8 mouse cellular contexts compared by ENCODE assay signal in genomic region chr10:80016511-80016910, GRCm38 (mm10). TPM values are rescaled to one million over a fixed set of nuclear protein-coding genes. Genes with fewer than 3 reads are reported as not detected.
DNase-seq lines count a peak whose midpoint lies in the region; ATAC-seq and TF ChIP-seq lines count a peak whose summit lies in the region.

Gene Arhgap45 (plus strand): TSS chr10:80016653.

- intact Hi-C loops in heart, postnatal 25 days (cut with DNase I): no loop called here

- TF ChIP-seq CTCF in lung, embryonic 14.5 days (IDR thresholded peaks at IDR 0.05; ENCODE audit: low read depth): no peak

- H3K36me3 ChIP-seq in heart, embryonic 10.5 days: peaks cover 18% of the 10 kb centered on the region
- H3K36me3 ChIP-seq in lung, embryonic 14.5 days (ENCODE audit: insufficient read depth): 0 out of 2 replicates have a peak, but pooled peaks cover 4% of the 10 kb centered on the region
- H3K36me3 ChIP-seq in splenic B cell, adult 2 months (ENCODE audit: control insufficient read depth, insufficient read depth, low read length, poor library complexity, severe bottlenecking): peaks cover 15% of the 10 kb centered on the region
- peaks cover 6% of the 10 kb centered on the region; the same call in 1 of the 2 replicates for H3K36me3 ChIP-seq in forebrain, embryonic 10.5 days (replicated peaks)

- ATAC-seq in lung, embryonic 14.5 days (ENCODE audit: insufficient read depth): no peak

- H3K27ac ChIP-seq in heart, embryonic 10.5 days: peak within 1 kb of the TSS; percentile 7; the same call in 1 of the 2 replicates
- no peak within 1 kb of the TSS for H3K27ac ChIP-seq in lung, embryonic 14.5 days (ENCODE audit: low read depth)
- H3K27ac ChIP-seq in forebrain, embryonic 10.5 days: no peak within 1 kb of the TSS

- no peaks in the 10 kb centered on the region for H3K9me3 ChIP-seq in heart, embryonic 10.5 days
- no peaks in the 10 kb centered on the region for H3K9me3 ChIP-seq in lung, embryonic 14.5 days (ENCODE audit: low read depth, low read length)
- 0 out of 2 replicates have a peak, but pooled peaks cover 4% of the 10 kb centered on the region for H3K9me3 ChIP-seq in forebrain, embryonic 10.5 days

- H3K4me3 ChIP-seq in heart, embryonic 10.5 days: no peak within 1 kb of the TSS
- H3K4me3 ChIP-seq in lung, embryonic 14.5 days (ENCODE audit: low read depth, low read length): peak within 1 kb of the TSS; percentile 16; the same call in 1 of the 2 replicates
- H3K4me3 ChIP-seq in forebrain, embryonic 10.5 days: no peak within 1 kb of the TSS

- WGBS in heart, embryonic 10.5 days: 43% methylated on average over 11 of the region's 11 CpGs
- WGBS in lung, embryonic 14.5 days: 66% methylated on average over 11 of the region's 11 CpGs
- WGBS in forebrain, embryonic 10.5 days: 66% methylated on average over 11 of the region's 11 CpGs

- DNase-seq in heart, embryonic 10.5 days (ENCODE audit: low spot score): no peak
- no peak for DNase-seq in heart, postnatal 25 days (ENCODE audit: low spot score)
- DNase-seq in gonadal fat pad, adult 2 months (ENCODE audit: low read depth): no peak
- DNase-seq in lung, embryonic 14.5 days: peak; percentile 25
- DNase-seq in splenic B cell, adult 2 months (ENCODE audit: low read depth, low spot score): peak; percentile 90
- no peak for DNase-seq in forebrain, embryonic 10.5 days (ENCODE audit: extremely low spot score, low spot score)
- DNase-seq in right cerebral cortex, postnatal 36 days (ENCODE audit: low spot score in 2 of 2): no peak
- DNase-seq in embryo, embryonic 11 days: no peak

- no peak within 1 kb of the TSS for H3K9ac ChIP-seq in lung, embryonic 14.5 days

- H3K4me2 ChIP-seq in lung, embryonic 14.5 days: peak within 1 kb of the TSS; percentile 21; the same call in 1 of the 2 replicates

- peaks cover 67% of the 10 kb centered on the region for H3K4me1 ChIP-seq in heart, embryonic 10.5 days
- no peaks in the 10 kb centered on the region; the same call in none of the 2 replicates for H3K4me1 ChIP-seq in lung, embryonic 14.5 days (ENCODE audit: insufficient read depth)
- H3K4me1 ChIP-seq in forebrain, embryonic 10.5 days: peaks cover 47% of the 10 kb centered on the region

- peaks cover 48% of the 10 kb centered on the region for H3K27me3 ChIP-seq in heart, embryonic 10.5 days (ENCODE audit: insufficient read depth, poor library complexity, severe bottlenecking)
- peaks cover 34% of the 10 kb centered on the region for H3K27me3 ChIP-seq in lung, embryonic 14.5 days (ENCODE audit: insufficient read depth, low read length)
- no peaks in the 10 kb centered on the region for H3K27me3 ChIP-seq in splenic B cell, adult 2 months (ENCODE audit: control insufficient read depth, insufficient read depth, low read length, poor library complexity, severe bottlenecking)
- peaks cover 89% of the 10 kb centered on the region for H3K27me3 ChIP-seq in forebrain, embryonic 10.5 days (ENCODE audit: poor library complexity, severe bottlenecking)

RNA-seq across cellular contexts. Expression of gene Arhgap45, which starts in this region (rescaled TPM):
- 12.0 and 16.7 TPM in 2 replicates for polyA plus RNA-seq in heart, embryonic 10.5 days (2016; fragmentation: Nextera tagmentation; extraction: Ambion mirVana)
- total RNA-seq in heart, postnatal 25 days (2021): 1 to 10 TPM; 4.7 to 4.9 TPM
- polyA plus RNA-seq in gonadal fat pad, adult 2 months (2012; rRNA removed): 16.4 and 20.1 TPM in 2 replicates
- 11.2 and 13.2 TPM in 2 replicates for polyA plus RNA-seq in lung, embryonic 14.5 days (2014; fragmentation: Nextera tagmentation; extraction: Ambion mirVana)
- 8.0 and 9.1 TPM in 2 replicates for polyA plus RNA-seq in forebrain, embryonic 10.5 days (2016; fragmentation: Nextera tagmentation; extraction: Ambion mirVana)

Comparison
In these comparisons a context has a peak if more than half of its experiments do, and no peak if none do; other contexts are left out.
1. DNase-seq: peak in lung, embryonic 14.5 days (single experiment) and splenic B cell, adult 2 months (single experiment); none in heart, embryonic 10.5 days (single experiment), heart, postnatal 25 days (single experiment), gonadal fat pad, adult 2 months (single experiment), forebrain, embryonic 10.5 days (single experiment), right cerebral cortex, postnatal 36 days (0 of 2) and embryo, embryonic 11 days (single experiment).